Mouse (Mus musculus): ENCODE results near the gene Ppp1r8. TPM values are rescaled to one million over a fixed set of nuclear protein-coding genes. Genes with fewer than 3 reads are reported as not detected.

Gene Ppp1r8
- total RNA-seq, 1 experiment: 105 TPM

DNA sequence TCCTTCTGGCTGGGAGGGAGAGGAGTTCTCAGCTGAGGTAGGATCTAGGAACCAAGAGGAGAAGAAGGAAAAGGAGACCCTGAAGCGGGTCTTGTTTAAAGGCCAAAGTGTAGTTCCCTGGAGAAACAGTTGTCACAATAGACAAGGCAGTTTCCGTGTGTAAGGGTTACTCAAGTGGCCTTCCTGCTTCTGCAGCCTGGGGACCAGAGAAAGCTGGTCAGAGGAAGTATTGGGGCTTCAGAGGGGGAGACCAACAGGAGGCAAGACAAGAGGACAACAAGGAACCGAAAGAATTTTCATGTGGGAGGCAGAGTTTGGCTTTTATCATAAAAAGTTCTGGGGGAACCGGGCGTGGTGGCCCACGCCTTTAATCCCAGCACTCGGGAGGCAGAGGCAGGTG is 26.6 kb downstream of the Ppp1r8 start:
- in situ Hi-C loops (cut with MboI; ENCODE audit: low sequenced_read_pairs in 2 of 2, unreplicated experiment in 2 of 2): no loop called here

DNA sequence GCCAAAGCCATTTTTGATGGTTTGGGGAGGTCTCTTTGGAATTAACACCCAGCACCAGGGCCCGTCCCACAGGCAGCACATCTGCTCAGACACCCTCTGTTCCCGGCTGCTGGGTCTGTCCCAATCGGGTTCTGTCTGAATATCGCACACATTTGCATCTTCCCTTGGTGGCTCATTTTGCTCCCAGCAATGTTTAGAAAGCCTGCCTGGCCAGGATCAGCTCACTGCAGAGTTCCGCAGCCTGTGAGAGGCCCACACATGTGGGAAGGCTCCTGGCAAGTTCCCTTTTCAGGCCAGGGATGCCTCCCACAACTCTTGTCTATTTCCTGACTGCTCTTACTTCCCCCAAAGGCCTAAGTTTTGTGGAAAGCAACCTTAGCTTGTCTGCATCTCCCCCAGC is 33.3 kb downstream of the Ppp1r8 start:
- TF ChIP-seq ZNF384 (IDR thresholded peaks at IDR 0.05; ENCODE audit: low read depth, low read length) (no peak), MAFK (IDR thresholded peaks at IDR 0.05; ENCODE audit: insufficient read depth, low read depth, low read length) (no peak), ZC3H11A (IDR thresholded peaks at IDR 0.05; ENCODE audit: borderline replicate concordance, low read depth, low read length) (no peak)
- H3K4me3 ChIP-seq (ENCODE audit: insufficient read depth in 1 of 2, low read depth in 1 of 2, low read length in 2 of 2, poor library complexity in 1 of 2, severe bottlenecking in 1 of 2): no peak overlapping the region
- no peak for DNase-seq (ENCODE audit: low read depth, low spot score)
- H3K9ac ChIP-seq (ENCODE audit: insufficient read depth, low read depth, low read length, poor library complexity, severe bottlenecking): no peak overlapping the region
- in situ Hi-C loops (cut with MboI; ENCODE audit: low sequenced_read_pairs in 2 of 2, unreplicated experiment in 2 of 2): no loop called here
- no peaks in the 10 kb centered on the region for H3K9me3 ChIP-seq (ENCODE audit: control insufficient read depth, insufficient read depth, low read depth, low read length)
- no peaks in the 10 kb centered on the region for H3K36me3 ChIP-seq (ENCODE audit: control insufficient read depth, insufficient read depth, low read length, poor library complexity, severe bottlenecking)
- peaks cover 2 to 3% of the 10 kb centered on the region in 2 experiments; a peak in 1 of 4 replicates for H3K4me1 ChIP-seq (ENCODE audit: control insufficient read depth in 2 of 2, insufficient read depth in 2 of 2, low read length in 2 of 2, poor library complexity in 1 of 2)
- no peak overlapping the region for H3K27ac ChIP-seq (ENCODE audit: insufficient read depth, low read depth, low read length, poor library complexity, severe bottlenecking)

More for the DNA sequence above, 26.6 kb downstream of the Ppp1r8 start:
- Histone ChIP-seq H3K36me3 (ENCODE audit: control insufficient read depth, insufficient read depth, low read length, poor library complexity, severe bottlenecking) (no peaks in the 10 kb centered on the region), H3K27ac (ENCODE audit: insufficient read depth, low read depth, low read length, poor library complexity, severe bottlenecking) (no peak overlapping the region), H3K9ac (ENCODE audit: insufficient read depth, low read depth, low read length, poor library complexity, severe bottlenecking) (no peak overlapping the region), H3K9me3 (ENCODE audit: control insufficient read depth, insufficient read depth, low read depth, low read length) (no peaks in the 10 kb centered on the region), H3K4me1 (ENCODE audit: control insufficient read depth in 2 of 2, insufficient read depth in 2 of 2, low read length in 2 of 2, poor library complexity in 1 of 2) (no peaks in the 10 kb centered on the region), H3K4me3 (ENCODE audit: insufficient read depth in 1 of 2, low read depth in 1 of 2, low read length in 2 of 2, poor library complexity in 1 of 2, severe bottlenecking in 1 of 2) (no peak overlapping the region)
- TF ChIP-seq HCFC1 (IDR thresholded peaks at IDR 0.05; ENCODE audit: borderline replicate concordance, insufficient read depth, low read length): no peak
- no peak for TF ChIP-seq CHD2 (IDR thresholded peaks at IDR 0.05; ENCODE audit: low read depth, low read length)
- no peak for TF ChIP-seq ZC3H11A (IDR thresholded peaks at IDR 0.05; ENCODE audit: borderline replicate concordance, low read depth, low read length)
- TF ChIP-seq MAFK (IDR thresholded peaks at IDR 0.05; ENCODE audit: insufficient read depth, low read depth, low read length): no peak
- no peak for DNase-seq (ENCODE audit: low read depth, low spot score)

DNA sequence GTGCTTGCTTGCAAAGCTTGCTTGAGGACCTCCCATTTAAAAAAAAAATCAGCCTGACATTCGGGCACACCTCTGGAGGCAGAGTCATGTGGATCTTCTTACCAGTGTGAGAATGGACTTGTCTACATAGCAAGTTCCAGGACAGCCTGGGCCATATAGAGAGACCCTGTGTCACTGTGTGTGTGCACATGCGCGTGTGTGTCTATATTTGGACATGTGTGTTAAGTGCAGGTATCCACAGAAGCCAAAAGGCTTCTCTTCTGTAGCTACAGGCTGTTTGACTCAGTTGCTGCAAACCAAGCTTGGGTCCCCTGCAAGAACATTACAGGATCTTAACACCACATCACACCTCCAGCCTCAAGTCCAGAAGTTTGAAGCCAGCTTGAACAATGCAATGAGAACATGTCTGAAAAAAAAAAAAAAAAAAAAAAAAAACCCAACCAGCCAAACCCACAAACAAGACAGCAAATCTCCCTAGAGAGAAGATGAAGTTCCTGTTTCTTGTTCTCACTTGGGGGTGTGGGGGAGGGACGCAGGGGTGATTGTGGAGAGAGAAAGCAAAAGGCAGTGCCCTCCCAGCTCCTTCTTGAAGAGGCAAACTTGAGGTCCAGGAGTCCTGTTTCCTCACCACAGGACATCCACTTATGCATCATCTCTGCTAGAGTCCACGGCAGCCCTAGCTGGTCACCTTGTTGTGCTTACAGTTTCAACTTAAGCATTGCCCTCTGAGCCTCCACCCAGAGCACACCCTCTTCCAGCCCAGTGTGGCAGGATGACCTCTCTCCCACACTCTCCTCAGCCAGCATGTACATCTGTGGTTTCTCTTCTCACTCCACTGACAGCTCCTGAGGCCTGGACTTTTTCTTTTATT is 35.0 kb downstream of the Ppp1r8 start:
- peaks cover 2 to 6% of the 10 kb centered on the region in 2 experiments; a peak in 1 of 4 replicates for H3K4me1 ChIP-seq (ENCODE audit: control insufficient read depth in 2 of 2, insufficient read depth in 2 of 2, low read length in 2 of 2, poor library complexity in 1 of 2)
- no peak overlapping the region for H3K27ac ChIP-seq (ENCODE audit: insufficient read depth, low read depth, low read length, poor library complexity, severe bottlenecking)
- in situ Hi-C loops (cut with MboI; ENCODE audit: low sequenced_read_pairs in 2 of 2, unreplicated experiment in 2 of 2): no loop called here
- H3K9ac ChIP-seq (ENCODE audit: insufficient read depth, low read depth, low read length, poor library complexity, severe bottlenecking): no peak overlapping the region
- no peak for DNase-seq (ENCODE audit: low read depth, low spot score)
- no peaks in the 10 kb centered on the region for H3K36me3 ChIP-seq (ENCODE audit: control insufficient read depth, insufficient read depth, low read length, poor library complexity, severe bottlenecking)
- no peak overlapping the region for H3K4me3 ChIP-seq (ENCODE audit: insufficient read depth in 1 of 2, low read depth in 1 of 2, low read length in 2 of 2, poor library complexity in 1 of 2, severe bottlenecking in 1 of 2)
- no peaks in the 10 kb centered on the region for H3K9me3 ChIP-seq (ENCODE audit: control insufficient read depth, insufficient read depth, low read depth, low read length)
- TF ChIP-seq ZNF384 (IDR thresholded peaks at IDR 0.05; ENCODE audit: low read depth, low read length) (0 out of 2 replicates have a peak, but pooled peaks have one; percentile 20), HCFC1 (IDR thresholded peaks at IDR 0.05; ENCODE audit: borderline replicate concordance, insufficient read depth, low read length) (no peak), MAFK (IDR thresholded peaks at IDR 0.05; ENCODE audit: insufficient read depth, low read depth, low read length) (no peak), ZC3H11A (IDR thresholded peaks at IDR 0.05; ENCODE audit: borderline replicate concordance, low read depth, low read length) (no peak)

DNA sequence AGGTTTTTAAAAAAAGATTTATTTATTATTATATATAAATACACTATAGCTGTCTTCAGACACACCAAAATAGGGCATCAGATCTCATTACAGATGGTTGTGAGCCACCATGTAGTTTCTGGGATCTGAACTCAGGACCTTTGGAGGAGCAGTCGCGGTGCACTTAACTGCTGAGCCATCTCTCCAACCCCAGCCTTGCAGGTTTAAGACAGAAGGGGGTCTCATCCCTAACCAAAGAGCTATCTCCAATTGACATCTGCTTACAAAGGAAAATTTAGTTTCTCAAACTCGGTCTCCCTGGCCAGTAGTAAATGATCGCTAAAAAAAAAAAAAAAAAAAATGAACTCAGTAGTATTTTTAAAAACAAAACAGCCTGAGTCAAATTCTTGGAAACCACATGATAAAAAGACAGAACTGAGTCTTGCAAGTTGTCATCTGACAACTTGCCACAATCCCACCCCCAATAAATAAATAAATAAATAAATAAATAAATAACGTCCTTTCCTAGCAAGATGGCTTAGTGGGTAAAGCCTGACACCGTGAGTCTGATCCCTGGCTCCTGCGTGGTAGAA is 36.3 kb downstream of the Ppp1r8 start:
- H3K36me3 ChIP-seq (ENCODE audit: control insufficient read depth, insufficient read depth, low read length, poor library complexity, severe bottlenecking): no peaks in the 10 kb centered on the region
- TF ChIP-seq ZC3H11A (IDR thresholded peaks at IDR 0.05; ENCODE audit: borderline replicate concordance, low read depth, low read length): no peak
- H3K9me3 ChIP-seq (ENCODE audit: control insufficient read depth, insufficient read depth, low read depth, low read length): no peaks in the 10 kb centered on the region
- H3K4me1 ChIP-seq (ENCODE audit: control insufficient read depth in 2 of 2, insufficient read depth in 2 of 2, low read length in 2 of 2, poor library complexity in 1 of 2): peaks cover 4 to 9% of the 10 kb centered on the region in 2 experiments; a peak in 2 of 4 replicates
- H3K4me3 ChIP-seq (ENCODE audit: insufficient read depth in 1 of 2, low read depth in 1 of 2, low read length in 2 of 2, poor library complexity in 1 of 2, severe bottlenecking in 1 of 2): no peak overlapping the region
- H3K27ac ChIP-seq (ENCODE audit: insufficient read depth, low read depth, low read length, poor library complexity, severe bottlenecking): no peak overlapping the region
- H3K9ac ChIP-seq (ENCODE audit: insufficient read depth, low read depth, low read length, poor library complexity, severe bottlenecking): no peak overlapping the region
- DNase-seq (ENCODE audit: low read depth, low spot score): no peak
- in situ Hi-C loops (cut with MboI; ENCODE audit: low sequenced_read_pairs in 2 of 2, unreplicated experiment in 2 of 2): no loop called here
